Mouse (Mus musculus) thymus, adult 2 months (tissue): Measurements from ENCODE around the gene Selenof.

Source experiments
- CTCF ChIP-seq: fragments of 200-500 bp; IDR thresholded peaks from 2 replicates; pipeline ENCODE4 v1.5.1; 2012; ENCODE audit warnings: mild to moderate bottlenecking, control low read depth, low read length, moderate library complexity, borderline replicate concordance; ENCODE audit not compliant: control insufficient read depth, poor library complexity, insufficient read depth; ENCODE audit errors: extremely low read depth
- POLR2A ChIP-seq: fragments of 200-500 bp; IDR thresholded peaks from 2 replicates; pipeline ENCODE4 v1.6.1; 2012; ENCODE audit warnings: mild to moderate bottlenecking, low read length, control low read depth, moderate library complexity; ENCODE audit not compliant: control insufficient read depth, poor library complexity, insufficient read depth; ENCODE audit errors: extremely low read depth

- TF ChIP-seq CTCF (no peak), POLR2A (no peak)
Measured at GRCm38 (mm10) chr3:144546490-144546889, 23.6 kb upstream of the Selenof start.
